Mouse (Mus musculus) liver, embryonic 11.5 days (tissue): Measurements from ENCODE around the gene Cox8a. TPM values are rescaled to one million over a fixed set of nuclear protein-coding genes. Genes with fewer than 3 reads are reported as not detected.

Experiments used
- ATAC-seq: fragments of 200-750 bp; cut with Nextera tagmentation; replicated peaks from 2 replicates; pipeline ENCODE4 v1.8.0; 2017; ENCODE audit warnings: moderate number of reproducible peaks, mild to moderate bottlenecking, moderate TSS enrichment, moderate library complexity; ENCODE audit not compliant: low FRiP score
- DNase-seq: peaks from one replicate; pipeline ENCODE4 v3.0.0-alpha.2; 2017; ENCODE audit warnings: low spot score
- H3K27ac ChIP-seq: fragments of 300-500 bp; sonication (generic); 2 replicates; pipeline ENCODE4 v1.5.1; 2014; ENCODE audit warnings: mild to moderate bottlenecking, low read depth, low read length, control low read depth
- H3K27me3 ChIP-seq: fragments of 300-500 bp; sonication (generic); replicated peaks from 2 replicates; pipeline ENCODE4 v1.6.1; 2014; ENCODE audit warnings: low read length, mixed read lengths; ENCODE audit not compliant: control insufficient read depth, insufficient read depth
- H3K36me3 ChIP-seq: fragments of 300-500 bp; sonication (generic); 2 replicates; pipeline ENCODE4 v1.6.1; 2014; ENCODE audit warnings: mild to moderate bottlenecking, low read length, moderate library complexity, mixed read lengths; ENCODE audit not compliant: control insufficient read depth, insufficient read depth
- H3K4me1 ChIP-seq: fragments of 300-500 bp; sonication (generic); replicated peaks from 2 replicates; pipeline ENCODE4 v1.6.1; 2014; ENCODE audit warnings: low read length, mixed read lengths; ENCODE audit not compliant: control insufficient read depth, insufficient read depth
- H3K4me2 ChIP-seq: fragments of 300-500 bp; sonication (generic); 2 replicates; pipeline ENCODE4 v1.6.1; 2014; ENCODE audit warnings: mild to moderate bottlenecking, control low read depth, moderate library complexity
- H3K4me3 ChIP-seq: fragments of 300-500 bp; sonication (generic); 2 replicates; pipeline ENCODE4 v1.5.1; 2014; ENCODE audit warnings: low read depth, low read length, control low read depth
- H3K9ac ChIP-seq: fragments of 300-500 bp; sonication (generic); 2 replicates; pipeline ENCODE4 v1.6.1; 2014; ENCODE audit warnings: low read depth, low read length, control low read depth
- H3K9me3 ChIP-seq: fragments of 300-500 bp; sonication (generic); 2 replicates; pipeline ENCODE4 v1.6.1; 2016; ENCODE audit warnings: low read length, inconsistent platforms, mixed read lengths; ENCODE audit not compliant: control insufficient read depth
- WGBS: fragments of 180-500 bp; shearing (Covaris S2); extraction: QIAGEN DNeasy Blood & Tissue Kit; methylation state at CpG from one replicate; pipeline ENCODE4 v1.1.7; 2014; 5-methylcytosine and 5-hydroxymethylcytosine counted together
- polyA plus RNA-seq: library from polyadenylated mRNA; unstranded; fragments of >200 nt; fragmentation: Nextera tagmentation; extraction: Ambion mirVana; gene quantifications from 2 replicates; pipeline ENCODE4 v1.2.1, GENCODE M21; 2014

The Cox8a gene
- polyA plus RNA-seq, 1 experiment from 2014 or later, result 1,108 TPM

- H3K9me3 ChIP-seq, result no peaks in the 10 kb centered on the region
- peaks cover 16% of the 10 kb centered on the region for H3K4me1 ChIP-seq
- H3K4me2 ChIP-seq, result no peak overlapping the region
- no peak overlapping the region for H3K9ac ChIP-seq
- no peak overlapping the region for H3K4me3 ChIP-seq
- H3K36me3 ChIP-seq, result no peaks in the 10 kb centered on the region
- DNase-seq (no peak), ATAC-seq (no peak)
- H3K27me3 ChIP-seq, result peaks cover 37% of the 10 kb centered on the region
- WGBS, result 17% methylated on average over 11 of the region's 11 CpGs
- H3K27ac ChIP-seq, result no peak overlapping the region
These were observed 41.2 kb downstream of the Cox8a start for GRCm38 (mm10) chr19:7176041-7176696.

DNA sequence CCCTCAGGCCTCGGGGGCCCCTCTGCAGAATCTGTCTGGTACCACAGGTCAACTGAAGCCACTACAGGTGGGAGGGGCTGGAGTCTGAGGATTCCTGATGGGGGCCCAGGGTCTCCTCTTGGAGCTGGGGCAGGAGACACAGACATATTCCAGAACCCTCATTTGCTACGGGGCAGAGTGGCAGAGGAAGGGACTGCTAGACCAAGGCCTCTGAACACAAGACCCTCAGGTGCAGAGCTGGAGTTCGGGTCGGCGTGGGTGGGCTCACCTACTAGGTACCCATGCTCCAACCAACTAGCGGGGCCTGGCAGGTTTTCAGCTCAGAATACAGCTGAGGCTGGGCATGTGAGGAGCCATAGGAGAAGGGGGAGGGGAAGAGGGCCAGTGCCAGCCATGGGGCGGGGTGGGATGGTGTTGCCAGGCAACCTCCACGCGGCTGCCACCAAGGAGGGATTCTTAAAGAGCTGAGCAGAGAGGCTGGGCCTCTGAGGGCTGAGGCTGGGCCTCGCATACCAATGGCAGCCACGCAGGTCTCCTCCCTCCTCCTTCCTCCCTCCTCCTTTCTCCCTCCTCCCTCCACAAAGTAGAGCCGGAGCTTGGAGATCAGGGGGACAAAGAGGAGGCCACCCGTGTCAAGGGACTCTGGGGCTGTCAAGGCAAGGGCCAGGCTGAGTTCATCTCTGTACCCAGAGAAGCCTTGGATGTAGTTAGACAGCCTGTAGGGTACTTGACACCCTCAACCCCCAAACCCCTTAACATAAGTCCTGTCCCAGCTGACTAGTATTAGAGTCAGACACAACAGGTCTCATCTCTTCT lies 45.2 kb downstream of the Cox8a start:
- ATAC-seq (peak; percentile 67), DNase-seq (peak; percentile 48)
- H3K4me1 ChIP-seq, result peaks cover 17% of the 10 kb centered on the region
- H3K4me3 ChIP-seq, result no peak overlapping the region
- peaks cover 32% of the 10 kb centered on the region for H3K27me3 ChIP-seq
- no peaks in the 10 kb centered on the region for H3K9me3 ChIP-seq
- no peak overlapping the region for H3K27ac ChIP-seq
- WGBS, result 30% methylated on average over 13 of the region's 13 CpGs
- H3K9ac ChIP-seq, result no peak overlapping the region
- H3K4me2 ChIP-seq, result no peak overlapping the region
- no peaks in the 10 kb centered on the region for H3K36me3 ChIP-seq

GRCm38 (mm10) chr19:7171447-7171846 lies 46.0 kb downstream of the Cox8a start:
- ATAC-seq, result no peak
- no peaks in the 10 kb centered on the region for H3K9me3 ChIP-seq
- peaks cover 17% of the 10 kb centered on the region for H3K4me1 ChIP-seq
- H3K27ac ChIP-seq, result no peak overlapping the region
- no peak overlapping the region for H3K4me2 ChIP-seq
- DNase-seq, result no peak
- 13% methylated on average over 8 of the region's 8 CpGs for WGBS
- H3K27me3 ChIP-seq, result peaks cover 40% of the 10 kb centered on the region
- no peak overlapping the region for H3K9ac ChIP-seq
- H3K36me3 ChIP-seq, result no peaks in the 10 kb centered on the region
- no peak overlapping the region for H3K4me3 ChIP-seq

GRCm38 (mm10) chr19:7170916-7171315 lies 46.5 kb downstream of the Cox8a start:
- ATAC-seq (no peak), DNase-seq (no peak)
- Histone ChIP-seq H3K4me2 (no peak overlapping the region), H3K36me3 (no peaks in the 10 kb centered on the region), H3K27me3 (peaks cover 40% of the 10 kb centered on the region), H3K27ac (no peak overlapping the region), H3K9ac (no peak overlapping the region), H3K4me3 (no peak overlapping the region), H3K9me3 (no peaks in the 10 kb centered on the region), H3K4me1 (peaks cover 13% of the 10 kb centered on the region)
- WGBS, result 78% methylated on average over 6 of the region's 6 CpGs

DNA sequence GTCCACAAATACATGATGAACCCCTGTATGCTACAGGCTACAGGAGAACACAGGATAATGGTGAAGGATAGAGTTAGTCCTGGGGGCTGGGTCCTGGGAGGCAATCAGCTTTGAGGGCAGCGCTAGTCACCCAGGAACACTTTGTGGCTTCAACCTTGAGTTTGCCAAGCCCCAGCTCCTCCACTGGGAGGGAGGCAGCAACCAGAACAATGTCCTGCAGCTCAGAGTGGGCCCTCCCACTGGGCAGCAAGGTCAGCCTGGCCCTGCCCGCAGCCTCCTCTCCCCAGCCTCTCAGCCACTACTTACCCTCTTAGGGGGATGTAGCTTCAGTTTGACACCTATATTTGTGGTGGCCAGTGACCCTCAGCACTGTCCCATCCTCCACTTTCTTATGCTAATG lies 49.0 kb downstream of the Cox8a start:
- ATAC-seq, result no peak

DNA sequence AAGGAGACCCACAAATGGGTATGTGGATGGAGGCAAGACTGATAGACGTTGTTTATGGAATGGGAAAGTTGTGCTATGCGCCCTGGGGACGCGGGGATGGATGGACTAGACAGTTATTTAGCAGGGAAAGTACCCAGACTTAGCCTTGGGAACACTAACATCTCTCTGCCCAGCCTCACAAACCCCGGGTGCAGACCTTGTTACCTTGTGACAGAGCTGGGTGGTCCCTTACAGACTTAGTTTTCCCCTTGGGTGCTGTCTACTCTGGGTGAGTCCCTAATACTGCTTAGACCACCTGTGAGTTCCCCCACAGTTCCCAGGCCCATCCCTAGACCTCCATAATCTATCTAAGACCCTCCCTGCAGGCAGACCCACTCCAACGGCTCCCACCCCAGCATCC lies 50.6 kb downstream of the Cox8a start:
- H3K4me2 ChIP-seq, result no peak overlapping the region
- DNase-seq, result no peak
- H3K9ac ChIP-seq, result no peak overlapping the region
- H3K9me3 ChIP-seq, result no peaks in the 10 kb centered on the region
- H3K4me3 ChIP-seq, result no peak overlapping the region
- no peak overlapping the region for H3K27ac ChIP-seq
- ATAC-seq, result no peak
- peaks cover 72% of the 10 kb centered on the region for H3K27me3 ChIP-seq
- no peaks in the 10 kb centered on the region for H3K36me3 ChIP-seq
- WGBS, result 12% methylated on average over 6 of the region's 6 CpGs
- H3K4me1 ChIP-seq, result peaks cover 12% of the 10 kb centered on the region

More for the DNA sequence above, 49.0 kb downstream of the Cox8a start:
- no peak for DNase-seq
- H3K9ac ChIP-seq, result no peak overlapping the region
- peaks cover 61% of the 10 kb centered on the region for H3K27me3 ChIP-seq
- H3K9me3 ChIP-seq, result no peaks in the 10 kb centered on the region
- H3K4me1 ChIP-seq, result peaks cover 17% of the 10 kb centered on the region
- 38% methylated on average over 2 of the region's 2 CpGs for WGBS
- H3K4me2 ChIP-seq, result no peak overlapping the region
- H3K36me3 ChIP-seq, result no peaks in the 10 kb centered on the region
- no peak overlapping the region for H3K27ac ChIP-seq
- H3K4me3 ChIP-seq, result no peak overlapping the region

GRCm38 (mm10) chr19:7166200-7166711 lies 51.2 kb downstream of the Cox8a start:
- H3K27me3 ChIP-seq, result peaks cover 76% of the 10 kb centered on the region
- H3K9me3 ChIP-seq, result no peaks in the 10 kb centered on the region
- 5% methylated on average over 15 of the region's 15 CpGs for WGBS
- H3K36me3 ChIP-seq, result no peaks in the 10 kb centered on the region
- H3K27ac ChIP-seq, result no peak overlapping the region
- H3K9ac ChIP-seq, result no peak overlapping the region
- DNase-seq (no peak), ATAC-seq (no peak)
- H3K4me1 ChIP-seq, result peaks cover 7% of the 10 kb centered on the region
- peak overlapping the region; percentile 71 for H3K4me2 ChIP-seq
- peak overlapping the region; percentile 57 for H3K4me3 ChIP-seq

GRCm38 (mm10) chr19:7165509-7166199 lies 51.8 kb downstream of the Cox8a start:
- no peak for DNase-seq
- 2% methylated on average over 70 of the region's 105 CpGs for WGBS
- no peak for ATAC-seq
- H3K27ac ChIP-seq, result no peak overlapping the region
- peak overlapping the region; percentile 57 for H3K4me3 ChIP-seq
- H3K9me3 ChIP-seq, result no peaks in the 10 kb centered on the region
- H3K36me3 ChIP-seq, result no peaks in the 10 kb centered on the region
- H3K4me2 ChIP-seq, result peak overlapping the region; percentile 71
- peaks cover 82% of the 10 kb centered on the region for H3K27me3 ChIP-seq
- H3K4me1 ChIP-seq, result peaks cover 5% of the 10 kb centered on the region
- 0 out of 2 replicates have a peak overlapping the region, but pooled peaks have one; percentile 10 for H3K9ac ChIP-seq
